Mouse (Mus musculus): ENCODE data around the gene Dnph1.

DNA sequence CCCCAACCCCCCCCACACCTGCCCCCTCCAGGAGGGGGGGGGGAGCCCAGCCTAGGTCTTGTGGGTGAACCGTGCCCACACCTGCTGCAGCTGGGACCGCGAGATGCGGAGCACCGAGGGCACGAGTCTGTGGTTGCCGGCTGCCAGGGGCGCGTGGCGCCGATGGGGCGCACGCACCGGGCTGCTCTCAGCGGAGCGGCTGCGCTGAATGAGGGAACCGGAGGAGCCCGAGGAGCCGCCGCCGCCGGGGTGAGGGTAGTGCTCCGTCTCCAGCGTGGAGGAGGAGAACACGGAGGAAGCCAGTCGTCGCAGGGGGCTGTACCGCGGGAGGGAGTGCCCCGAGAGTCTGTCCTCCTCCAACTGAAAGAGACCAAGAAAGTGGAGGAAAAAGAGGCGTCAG is 35.8 kb upstream of the Dnph1 start:
- TF ChIP-seq POLR2A (IDR thresholded peaks at IDR 0.05; ENCODE audit: insufficient read depth, low read depth, low read length), result no peak
- TF ChIP-seq EP300 (IDR thresholded peaks at IDR 0.05; ENCODE audit: insufficient read depth, low read depth, low read length), result no peak
